Mouse (Mus musculus) hindbrain, postnatal 0 days (tissue): ENCODE measurements at regions not wholly inside any gene's neighbourhood (a gene's known extent, or its start where the extent isn't known, plus 50 kb on each side); places are given as distances from the start of the nearest gene placed in this dataset.

ENCODE experiments used
- ATAC-seq: fragments of 200-750 bp; cut with Nextera tagmentation; 2 replicates; pipeline ENCODE4 v1.8.0; 2017; ENCODE audit warnings: mild to moderate bottlenecking, moderate TSS enrichment, moderate library complexity
- DNase-seq: peaks from one replicate; pipeline ENCODE4 v3.0.0-alpha.2; 2015; ENCODE audit warnings: low spot score
- H3K27ac ChIP-seq: fragments of 300-500 bp; sonication (generic); 2 replicates; pipeline ENCODE4 v1.5.1; 2014; ENCODE audit warnings: mild to moderate bottlenecking
- H3K27me3 ChIP-seq: fragments of 300-500 bp; sonication (generic); 2 replicates; pipeline ENCODE4 v1.6.1; 2014; ENCODE audit warnings: low read length, mixed read lengths; ENCODE audit not compliant: insufficient read depth
- H3K36me3 ChIP-seq: fragments of 300-500 bp; sonication (generic); 2 replicates; pipeline ENCODE4 v1.6.1; 2014; ENCODE audit warnings: low read length, mixed read lengths; ENCODE audit not compliant: insufficient read depth
- H3K4me1 ChIP-seq: fragments of 300-500 bp; sonication (generic); 2 replicates; pipeline ENCODE4 v1.6.1; 2014; ENCODE audit warnings: antibody characterized with exemption, low read length, mixed read lengths; ENCODE audit not compliant: insufficient read depth
- H3K4me2 ChIP-seq: fragments of 300-500 bp; sonication (generic); 2 replicates; pipeline ENCODE4 v1.6.1; 2014; ENCODE audit warnings: low read depth, mild to moderate bottlenecking, low read length, moderate library complexity, mixed read lengths
- H3K4me3 ChIP-seq: fragments of 300-500 bp; sonication (generic); 2 replicates; pipeline ENCODE4 v1.5.1; 2014; ENCODE audit warnings: low read length
- H3K9ac ChIP-seq: fragments of 300-500 bp; sonication (generic); replicated peaks from 2 replicates; pipeline ENCODE4 v1.6.1; 2014; ENCODE audit warnings: mild to moderate bottlenecking, low read length, moderate library complexity, mixed read lengths
- H3K9me3 ChIP-seq: fragments of 300-500 bp; sonication (generic); 2 replicates; pipeline ENCODE4 v1.6.1; 2016; ENCODE audit warnings: low read length, mixed read lengths
- CTCF ChIP-seq: IDR thresholded peaks from 2 replicates; pipeline ENCODE4 v1.5.1; 2016; ENCODE audit warnings: antibody characterized with exemption, control low read depth, low read depth
- WGBS: fragments of 180-500 bp; shearing (Covaris S2); extraction: QIAGEN DNeasy Blood & Tissue Kit; methylation state at CpG from one replicate; pipeline ENCODE4 v1.1.7; 2014; 5-methylcytosine and 5-hydroxymethylcytosine counted together

GRCm38 (mm10) chr3:149211909-149212308 is 221.6 kb upstream of the Adgrl2 start:
- WGBS = 92% methylated on average over 7 of the region's 7 CpGs
- H3K4me3 ChIP-seq = no peak overlapping the region
- H3K36me3 ChIP-seq = no peaks in the 10 kb centered on the region
- ATAC-seq (no peak), DNase-seq (no peak)
- H3K4me2 ChIP-seq = no peak overlapping the region
- H3K27ac ChIP-seq = no peak overlapping the region
- no peaks in the 10 kb centered on the region for H3K27me3 ChIP-seq
- H3K4me1 ChIP-seq = no peaks in the 10 kb centered on the region
- no peak overlapping the region for H3K9ac ChIP-seq
- H3K9me3 ChIP-seq = no peaks in the 10 kb centered on the region
- no peak for TF ChIP-seq CTCF

- TF ChIP-seq CTCF = no peak
- H3K9me3 ChIP-seq = no peaks in the 10 kb centered on the region
- H3K27me3 ChIP-seq = no peaks in the 10 kb centered on the region
- H3K4me2 ChIP-seq = no peak overlapping the region
- no peaks in the 10 kb centered on the region for H3K36me3 ChIP-seq
- H3K9ac ChIP-seq = no peak overlapping the region
- DNase-seq = no peak
- H3K4me1 ChIP-seq = no peaks in the 10 kb centered on the region
- ATAC-seq = no peak
- no peak overlapping the region for H3K27ac ChIP-seq
- WGBS = 77% methylated on average over 2 of the region's 2 CpGs
- H3K4me3 ChIP-seq = no peak overlapping the region
These were observed 218.9 kb upstream of the Adgrl2 start for GRCm38 (mm10) chr3:149209260-149209659.

- Histone ChIP-seq H3K27me3 (no peaks in the 10 kb centered on the region), H3K27ac (no peak overlapping the region), H3K4me2 (no peak overlapping the region), H3K4me3 (no peak overlapping the region), H3K36me3 (no peaks in the 10 kb centered on the region), H3K9me3 (no peaks in the 10 kb centered on the region), H3K9ac (no peak overlapping the region), H3K4me1 (no peaks in the 10 kb centered on the region)
- TF ChIP-seq CTCF = no peak
- DNase-seq = no peak
- no peak for ATAC-seq
- WGBS = 81% methylated on average over 5 of the region's 5 CpGs
These were observed 213.1 kb upstream of the Adgrl2 start for GRCm38 (mm10) chr3:149203451-149203850.

- H3K27ac ChIP-seq = no peak overlapping the region
- no peaks in the 10 kb centered on the region for H3K4me1 ChIP-seq
- WGBS = 85% methylated on average over 8 of the region's 8 CpGs
- ATAC-seq = no peak
- H3K27me3 ChIP-seq = no peaks in the 10 kb centered on the region
- H3K36me3 ChIP-seq = no peaks in the 10 kb centered on the region
- no peak overlapping the region for H3K9ac ChIP-seq
- TF ChIP-seq CTCF = no peak
- H3K4me3 ChIP-seq = no peak overlapping the region
- no peaks in the 10 kb centered on the region for H3K9me3 ChIP-seq
- no peak for DNase-seq
- H3K4me2 ChIP-seq = no peak overlapping the region
These were observed 206.3 kb upstream of the Adgrl2 start for GRCm38 (mm10) chr3:149196477-149197185.

- Histone ChIP-seq H3K9ac (no peak overlapping the region), H3K27me3 (no peaks in the 10 kb centered on the region), H3K27ac (no peak overlapping the region), H3K4me1 (no peaks in the 10 kb centered on the region), H3K4me3 (peak overlapping the region; percentile 24), H3K4me2 (peak overlapping the region; percentile 51), H3K9me3 (no peaks in the 10 kb centered on the region), H3K36me3 (no peaks in the 10 kb centered on the region)
- ATAC-seq (peak; percentile 53), DNase-seq (peak; percentile 32)
- WGBS = 40% methylated on average over 19 of the region's 19 CpGs
- TF ChIP-seq CTCF = no peak
These were observed 200.7 kb upstream of the Adgrl2 start for GRCm38 (mm10) chr3:149190856-149191576.

GRCm38 (mm10) chr3:149184136-149184551 is 193.8 kb upstream of the Adgrl2 start:
- no peaks in the 10 kb centered on the region for H3K27me3 ChIP-seq
- no peak for TF ChIP-seq CTCF
- 0 out of 2 replicates have a peak overlapping the region, but pooled peaks have one; percentile 1 for H3K9ac ChIP-seq
- peak overlapping the region; percentile 18; the same call in 1 of the 2 replicates for H3K4me2 ChIP-seq
- no peak overlapping the region for H3K4me3 ChIP-seq
- DNase-seq = peak; percentile 19
- no peak for ATAC-seq
- WGBS = 34% methylated on average over 12 of the region's 12 CpGs
- no peak overlapping the region for H3K27ac ChIP-seq
- H3K36me3 ChIP-seq = no peaks in the 10 kb centered on the region
- H3K9me3 ChIP-seq = no peaks in the 10 kb centered on the region
- H3K4me1 ChIP-seq = 0 out of 2 replicates have a peak, but pooled peaks cover 3% of the 10 kb centered on the region

GRCm38 (mm10) chr3:149182095-149182494 is 191.7 kb upstream of the Adgrl2 start:
- Histone ChIP-seq H3K4me3 (no peak overlapping the region), H3K27me3 (no peaks in the 10 kb centered on the region), H3K36me3 (no peaks in the 10 kb centered on the region), H3K9ac (no peak overlapping the region), H3K9me3 (no peaks in the 10 kb centered on the region), H3K4me2 (no peak overlapping the region), H3K4me1 (0 out of 2 replicates have a peak, but pooled peaks cover 3% of the 10 kb centered on the region), H3K27ac (no peak overlapping the region)
- ATAC-seq = no peak
- TF ChIP-seq CTCF = no peak
- no peak for DNase-seq
- 94% methylated on average over 5 of the region's 5 CpGs for WGBS
